Mouse (Mus musculus) kidney, adult 8-10 months (tissue): ENCODE measurements around the gene Stk40.
"Not testable (repeated sequence)": the region's sequence is repeated elsewhere in the genome, so short reads cannot be mapped to it uniquely, and the experiment has no call there.

ENCODE experiments used
- DNase-seq, 2 experiments: peaks; one replicate each; pipeline ENCODE4 v3.0.0; 2022

Gene Stk40

GRCm38 (mm10) chr4:126103590-126104068 lies at the start of gene Stk40:
Stk40 (plus strand) TSS chr4:126103957.
- DNase-seq: peak; percentile 96 to 97

- DNase-seq: no peak
Measured at GRCm38 (mm10) chr4:126057207-126058133, 46.3 kb upstream of the Stk40 start.

- DNase-seq: peak; percentile 92 to 94
Measured at GRCm38 (mm10) chr4:126058134-126058996, 45.4 kb upstream of the Stk40 start, which contains the start of gene Oscp1. Oscp1 (plus strand) TSS chr4:126058565.

- no peak for DNase-seq
Measured at GRCm38 (mm10) chr4:126058997-126059362, 44.8 kb upstream of the Stk40 start.

- DNase-seq: peak in 1 of 2 experiments; percentile 24
Measured at GRCm38 (mm10) chr4:126062856-126063255, 40.9 kb upstream of the Stk40 start.

- no peak for DNase-seq
Measured at GRCm38 (mm10) chr4:126065241-126065640, 38.5 kb upstream of the Stk40 start.

- DNase-seq: no peak
Measured at GRCm38 (mm10) chr4:126067401-126068077, 36.2 kb upstream of the Stk40 start.

- DNase-seq: no peak
Measured at GRCm38 (mm10) chr4:126068842-126069241, 34.9 kb upstream of the Stk40 start.

GRCm38 (mm10) chr4:126077833-126078232 lies 25.9 kb upstream of the Stk40 start:
- DNase-seq: no peak

- no peak for DNase-seq
Measured at GRCm38 (mm10) chr4:126079266-126079665, 24.5 kb upstream of the Stk40 start.

GRCm38 (mm10) chr4:126081601-126082000 lies 22.2 kb upstream of the Stk40 start:
- DNase-seq: no peak

GRCm38 (mm10) chr4:126083021-126083420 lies 20.7 kb upstream of the Stk40 start:
- DNase-seq: no peak

- no peak for DNase-seq
Measured at GRCm38 (mm10) chr4:126084382-126084781, 19.4 kb upstream of the Stk40 start.

GRCm38 (mm10) chr4:126085996-126086576 lies 17.7 kb upstream of the Stk40 start:
- peak; percentile 82 to 86 for DNase-seq

GRCm38 (mm10) chr4:126090101-126090847 lies 13.5 kb upstream of the Stk40 start:
- DNase-seq: peak in 1 of 2 experiments; percentile 46

- DNase-seq: no peak
Measured at GRCm38 (mm10) chr4:126090848-126091124, 13.0 kb upstream of the Stk40 start.

- no peak for DNase-seq
Measured at GRCm38 (mm10) chr4:126091873-126092272, 11.9 kb upstream of the Stk40 start.

- not testable (repeated sequence) for DNase-seq
Measured at GRCm38 (mm10) chr4:126095622-126096430, 7.9 kb upstream of the Stk40 start.

- peak; percentile 96 to 97 for DNase-seq
Measured at GRCm38 (mm10) chr4:126096464-126097111, 7.2 kb upstream of the Stk40 start, which contains the start of gene Lsm10. Lsm10 (plus strand) TSS chr4:126096623.

GRCm38 (mm10) chr4:126097711-126098253 lies 6.0 kb upstream of the Stk40 start:
- no peak for DNase-seq
